Mouse (Mus musculus): ENCODE results near the gene Kcna4. TPM values are rescaled to one million over a fixed set of nuclear protein-coding genes. Genes with fewer than 3 reads are reported as not detected.

Kcna4 gene
- 0.04 and 0.05 TPM in 2 replicates for polyA plus RNA-seq (2015; fragmentation: Nextera tagmentation; extraction: Ambion mirVana)

GRCm38 (mm10) chr2:107289990-107290696 is at the start of gene Kcna4:
Kcna4 (plus strand) TSS chr2:107290639.

Other genes with a start within 250 kb of the Kcna4 start
- gene Fshb, start 231.0 kb upstream of the Kcna4 start, polyA plus RNA-seq (2015; fragmentation: Nextera tagmentation; extraction: Ambion mirVana), result not detected in 2 replicates

All from skeletal muscle tissue, postnatal 0 days (tissue).